Mouse (Mus musculus) gastrocnemius, postnatal 4 days (tissue): Measurements from ENCODE around the gene Adpgk. TPM values are rescaled to one million over a fixed set of nuclear protein-coding genes. Genes with fewer than 3 reads are reported as not detected.

ENCODE experiments used
- DNase-seq, 2 experiments: peaks; one replicate each; pipeline ENCODE4 v3.0.0; 2021 to 2022; ENCODE audit warnings: low spot score in 2 of 2, mixed read lengths in 2 of 2
- total RNA-seq, 2 experiments: library from RNA; stranded (reverse); gene quantifications; 2 replicates each; pipeline ENCODE4 v1.2.3; 2021

Adpgk gene
- total RNA-seq, 2 experiments from 2014 or later = 17.3 to 17.6 TPM

- no peak for DNase-seq
Measured at GRCm38 (mm10) chr9:59369220-59369619, 77.9 kb downstream of the Adpgk start.

DNA sequence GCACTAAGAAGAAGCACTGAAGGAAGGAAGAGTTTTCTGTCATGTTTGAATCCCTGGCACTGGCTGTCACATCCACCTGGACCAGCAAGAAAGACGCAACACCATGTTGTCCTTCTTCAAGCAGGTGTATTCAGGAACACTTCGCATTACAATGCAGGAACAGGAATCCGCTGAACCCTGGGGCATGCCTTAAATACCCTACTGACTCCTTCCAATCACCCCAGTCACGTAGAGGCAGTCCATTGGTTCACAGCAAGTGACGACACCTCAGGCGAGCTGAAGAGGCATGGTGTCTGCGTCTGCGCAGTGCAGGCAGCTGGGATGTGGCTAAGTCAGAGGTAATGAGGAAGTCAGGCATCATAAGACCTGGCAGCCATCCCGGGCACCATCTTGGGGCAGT, 78.3 kb downstream of the Adpgk start:
- DNase-seq = no peak

Other genes starting within 250 kb of the Adpgk start
- 1 to 10 TPM; 5.1 to 6.7 TPM for gene Bbs4, start 62.0 kb downstream of the Adpgk start, total RNA-seq
- gene Arih1, start 195.1 kb downstream of the Adpgk start, total RNA-seq = 100 to 1,000 TPM in 1 of 2 experiments, 10 to 100 TPM in 1; 92.5 to 101 TPM
- gene Hexa, start 248.0 kb downstream of the Adpgk start, total RNA-seq = 10 to 100 TPM; 30.0 to 35.1 TPM
- under 1 TPM; 0.42 to 0.65 TPM for gene Tmem202, start 248.3 kb downstream of the Adpgk start, total RNA-seq